Mouse (Mus musculus): Measurements from ENCODE around the gene Lamp1. TPM values are rescaled to one million over a fixed set of nuclear protein-coding genes. Genes with fewer than 3 reads are reported as not detected.

The Lamp1 gene
- total RNA-seq, 2 experiments from 2014 or later = 282 to 294 TPM

GRCm38 (mm10) chr8:13202041-13202440, 43.1 kb downstream of the Lamp1 start:
- no peak for DNase-seq

GRCm38 (mm10) chr8:13202806-13203205, 43.8 kb downstream of the Lamp1 start:
- DNase-seq = no peak

- no peak for DNase-seq
These were observed 44.5 kb downstream of the Lamp1 start for GRCm38 (mm10) chr8:13203472-13203871.

GRCm38 (mm10) chr8:13204371-13205140, 45.6 kb downstream of the Lamp1 start:
- no peak for DNase-seq

- DNase-seq = no peak
These were observed 46.4 kb downstream of the Lamp1 start for GRCm38 (mm10) chr8:13205311-13205710.

- DNase-seq = no peak
These were observed 47.3 kb downstream of the Lamp1 start for GRCm38 (mm10) chr8:13206290-13206689.

- DNase-seq = peak; percentile 67
These were observed 49.8 kb downstream of the Lamp1 start for GRCm38 (mm10) chr8:13208627-13209355.

GRCm38 (mm10) chr8:13209770-13210169, 50.8 kb downstream of the Lamp1 start:
- DNase-seq = peak; percentile 54

GRCm38 (mm10) chr8:13213479-13214268, 54.7 kb downstream of the Lamp1 start:
- peak; percentile 91 for DNase-seq

GRCm38 (mm10) chr8:13216386-13216785, 57.4 kb downstream of the Lamp1 start:
- no peak for DNase-seq

GRCm38 (mm10) chr8:13217093-13217492, 58.1 kb downstream of the Lamp1 start:
- no peak for DNase-seq

GRCm38 (mm10) chr8:13217986-13218385, 59.0 kb downstream of the Lamp1 start:
- DNase-seq = no peak

- no peak for DNase-seq
These were observed 59.5 kb downstream of the Lamp1 start for GRCm38 (mm10) chr8:13218441-13218840.

- no peak for DNase-seq
These were observed 65.5 kb downstream of the Lamp1 start for GRCm38 (mm10) chr8:13224426-13224825.

Small RNA genes within 50 kb of the gene (microRNA-seq; reads per million reads assigned to microRNA genes)
- gene Mir1968 (18.0 to 30.9 reads per million in 2 experiments), gene Mir7065 (0 reads per million in 2 experiments)

Other genes with a start within 250 kb of the Lamp1 start
- not detected for gene F7, start 133.1 kb upstream of the Lamp1 start, total RNA-seq (2021)
- gene F10, start 121.9 kb upstream of the Lamp1 start, total RNA-seq (2021) = under 1 TPM; 0.41 to 0.45 TPM
- not detected for gene Proz, start 98.2 kb upstream of the Lamp1 start, total RNA-seq (2021)
- 10 to 100 TPM; 14.0 TPM for gene Pcid2, start 53.7 kb upstream of the Lamp1 start, total RNA-seq (2021)
- gene Cul4a, start 53.5 kb upstream of the Lamp1 start, total RNA-seq (2021) = 10 to 100 TPM; 76.7 to 80.0 TPM
- 1 to 10 TPM; 6.1 TPM for gene Grtp1, start 41.5 kb downstream of the Lamp1 start, total RNA-seq (2021)
- 100 to 1,000 TPM; 376 to 389 TPM for gene Adprhl1, start 95.0 kb downstream of the Lamp1 start, total RNA-seq (2021)
- gene Dcun1d2, start 129.0 kb downstream of the Lamp1 start, total RNA-seq (2021) = 10 to 100 TPM; 27.8 to 29.5 TPM
- 10 to 100 TPM; 21.7 to 21.9 TPM for gene Tmco3, start 129.0 kb downstream of the Lamp1 start, total RNA-seq (2021)
- 10 to 100 TPM; 74.4 to 82.5 TPM for gene Tfdp1, start 179.6 kb downstream of the Lamp1 start, total RNA-seq (2021)
- not detected for gene Atp4b, start 237.7 kb downstream of the Lamp1 start, total RNA-seq (2021)
- under 1 TPM; 0.05 to 0.12 TPM for gene Grk1, start 245.9 kb downstream of the Lamp1 start, total RNA-seq (2021)

Data from heart, postnatal 4 days (tissue).